Mouse (Mus musculus) MEL (cell line): ENCODE measurements at regions not wholly inside any gene's neighbourhood (a gene's known extent, or its start where the extent isn't known, plus 50 kb on each side); places are given as distances from the start of the nearest gene placed in this dataset.

ENCODE experiments used
- DNase-seq: peaks from one replicate; pipeline ENCODE4 v3.0.0; 2011; ENCODE audit warnings: low read depth, low spot score
- H3K27ac ChIP-seq: 2 replicates; pipeline ENCODE4 v1.5.1; 2012; ENCODE audit warnings: low read depth, mild to moderate bottlenecking, control low read depth, low read length, moderate library complexity; ENCODE audit not compliant: control insufficient read depth
- H3K27me3 ChIP-seq, 2 experiments: fragments of 150-350 bp in 1 of 2; sonication (generic) in 1 of 2; 2 replicates each; pipeline ENCODE4 v1.6.1; 2012; ENCODE audit warnings: low read length in 2 of 2, mild to moderate bottlenecking in 2 of 2, improper control_type of control experiment in 1 of 2, moderate library complexity in 1 of 2; ENCODE audit not compliant: insufficient read depth in 2 of 2, control insufficient read depth in 1 of 2
- H3K36me3 ChIP-seq, 2 experiments: 2 replicates each; pipeline ENCODE4 v1.6.1; 2012 to 2014; ENCODE audit warnings: low read length in 2 of 2, improper control_type of control experiment in 1 of 2, inconsistent platforms in 1 of 2, mild to moderate bottlenecking in 1 of 2; ENCODE audit not compliant: insufficient read depth in 2 of 2, control insufficient read depth in 1 of 2
- H3K4me1 ChIP-seq, 2 experiments: fragments of 150-350 bp in 1 of 2; sonication (generic) in 1 of 2; 2 replicates each; pipeline ENCODE4 v1.6.1; 2012; ENCODE audit warnings: low read length in 2 of 2, improper control_type of control experiment in 1 of 2, mild to moderate bottlenecking in 1 of 2; ENCODE audit not compliant: insufficient read depth in 2 of 2, control insufficient read depth in 1 of 2
- H3K4me3 ChIP-seq, 2 experiments: fragments of 150-350 bp in 1 of 2; sonication (generic) in 1 of 2; 2 replicates each; pipeline ENCODE4 v1.5.1; 2012; ENCODE audit warnings: low read depth in 2 of 2, low read length in 2 of 2, mild to moderate bottlenecking in 2 of 2, moderate library complexity in 2 of 2, control low read depth in 1 of 2, improper control_type of control experiment in 1 of 2; ENCODE audit not compliant: control insufficient read depth in 1 of 2, insufficient read depth in 1 of 2
- H3K79me2 ChIP-seq: 2 replicates; pipeline ENCODE4 v1.6.1; 2012; ENCODE audit warnings: mild to moderate bottlenecking, low read length, moderate library complexity; ENCODE audit not compliant: control insufficient read depth, poor library complexity, insufficient read depth
- H3K9ac ChIP-seq: 2 replicates; pipeline ENCODE4 v1.6.1; 2012; ENCODE audit warnings: low read depth, mild to moderate bottlenecking, control low read depth, low read length, moderate library complexity; ENCODE audit not compliant: control insufficient read depth, poor library complexity, severe bottlenecking
- H3K9me3 ChIP-seq: fragments of 150-350 bp; sonication (generic); replicated peaks from 2 replicates; pipeline ENCODE4 v1.6.1; 2012; ENCODE audit warnings: mild to moderate bottlenecking, low read length, improper control_type of control experiment, moderate library complexity; ENCODE audit not compliant: insufficient read depth
- E2F4 ChIP-seq: IDR thresholded peaks from 2 replicates; pipeline ENCODE4 v1.6.1; 2011; ENCODE audit warnings: low read depth, low read length, improper control_type of control experiment, borderline replicate concordance
- ELF1 ChIP-seq: IDR thresholded peaks from 2 replicates; pipeline ENCODE4 v1.6.1; 2014; ENCODE audit warnings: low read depth, mild to moderate bottlenecking, inconsistent platforms, low read length, improper control_type of control experiment, moderate library complexity
- HCFC1 ChIP-seq: IDR thresholded peaks from 2 replicates; pipeline ENCODE4 v1.6.1; 2012; ENCODE audit warnings: low read depth, mild to moderate bottlenecking, inconsistent platforms, low read length, improper control_type of control experiment, moderate library complexity
- MYB ChIP-seq: IDR thresholded peaks from 2 replicates; pipeline ENCODE4 v1.6.1; 2011; ENCODE audit warnings: mild to moderate bottlenecking, low read depth, low read length, improper control_type of control experiment
- MYC ChIP-seq: IDR thresholded peaks from 2 replicates; pipeline ENCODE4 v1.6.1; 2011; ENCODE audit warnings: low read depth, mild to moderate bottlenecking, low read length, improper control_type of control experiment, moderate library complexity
- NRF1 ChIP-seq: IDR thresholded peaks from 2 replicates; pipeline ENCODE4 v1.6.1; 2014; ENCODE audit warnings: low read depth, mild to moderate bottlenecking, inconsistent platforms, low read length, improper control_type of control experiment, moderate library complexity; ENCODE audit not compliant: poor library complexity, insufficient read depth, severe bottlenecking
- POLR2A ChIP-seq, 2 experiments: IDR thresholded peaks; 2 replicates each; pipeline ENCODE4 v1.6.1; 2011 to 2012; ENCODE audit warnings: low read length in 2 of 2, mild to moderate bottlenecking in 2 of 2, control low read depth in 1 of 2, improper control_type of control experiment in 1 of 2, low read depth in 1 of 2, moderate library complexity in 1 of 2; ENCODE audit not compliant: control insufficient read depth in 1 of 2, insufficient read depth in 1 of 2, poor library complexity in 1 of 2
- POLR2AphosphoS2 ChIP-seq: IDR thresholded peaks from 2 replicates; pipeline ENCODE4 v1.6.1; 2011; ENCODE audit warnings: low read length, improper control_type of control experiment
- RCOR1 ChIP-seq: IDR thresholded peaks from 2 replicates; pipeline ENCODE4 v1.6.1; 2012; ENCODE audit warnings: low read depth, mild to moderate bottlenecking, inconsistent platforms, low read length, improper control_type of control experiment
- SIN3A ChIP-seq: IDR thresholded peaks from 2 replicates; pipeline ENCODE4 v1.6.1; 2012; ENCODE audit warnings: low read length, improper control_type of control experiment, inconsistent platforms
- SMC3 ChIP-seq: IDR thresholded peaks from 2 replicates; pipeline ENCODE4 v1.6.1; 2011; ENCODE audit warnings: low read depth, low read length, improper control_type of control experiment
- USF1 ChIP-seq: IDR thresholded peaks from 2 replicates; pipeline ENCODE4 v1.6.1; 2014; ENCODE audit warnings: low read depth, mild to moderate bottlenecking, inconsistent platforms, low read length, improper control_type of control experiment, moderate library complexity
- ZKSCAN1 ChIP-seq: IDR thresholded peaks from 2 replicates; pipeline ENCODE4 v1.6.1; 2012; ENCODE audit warnings: low read depth, mild to moderate bottlenecking, inconsistent platforms, low read length, improper control_type of control experiment, moderate library complexity

GRCm38 (mm10) chr9:52801801-52802200 lies 122.2 kb upstream of the AI593442 start:
- no peaks in the 10 kb centered on the region for H3K4me1 ChIP-seq
- no peak overlapping the region for H3K4me3 ChIP-seq
- DNase-seq = no peak
- no peak overlapping the region for H3K9ac ChIP-seq
- TF ChIP-seq NRF1 (no peak), HCFC1 (no peak)
- no peak overlapping the region for H3K27ac ChIP-seq
- no peaks in the 10 kb centered on the region for H3K27me3 ChIP-seq
- no peaks in the 10 kb centered on the region for H3K79me2 ChIP-seq
- no peaks in the 10 kb centered on the region for H3K9me3 ChIP-seq
- no peaks in the 10 kb centered on the region for H3K36me3 ChIP-seq

- Histone ChIP-seq H3K27ac (no peak overlapping the region), H3K9ac (no peak overlapping the region), H3K4me1 (no peaks in the 10 kb centered on the region), H3K27me3 (no peaks in the 10 kb centered on the region), H3K79me2 (no peaks in the 10 kb centered on the region), H3K9me3 (no peaks in the 10 kb centered on the region), H3K36me3 (no peaks in the 10 kb centered on the region), H3K4me3 (no peak overlapping the region)
- no peak for DNase-seq
- no peak for TF ChIP-seq MYB
- no peak for TF ChIP-seq RCOR1
Measured at GRCm38 (mm10) chr9:52800476-52800875, 120.9 kb upstream of the AI593442 start.

- Histone ChIP-seq H3K79me2 (no peaks in the 10 kb centered on the region), H3K36me3 (no peaks in the 10 kb centered on the region), H3K9ac (no peak overlapping the region), H3K27me3 (no peaks in the 10 kb centered on the region), H3K4me3 (no peak overlapping the region), H3K27ac (no peak overlapping the region), H3K4me1 (no peaks in the 10 kb centered on the region), H3K9me3 (no peaks in the 10 kb centered on the region)
- TF ChIP-seq SIN3A = no peak
- TF ChIP-seq ELF1 = no peak
- no peak for TF ChIP-seq POLR2AphosphoS2
- no peak for TF ChIP-seq POLR2A (IDR thresholded peaks at IDR 0.05; ENCODE audit: control insufficient read depth in 1 of 2, insufficient read depth in 1 of 2, low read depth in 1 of 2, low read length in 2 of 2, poor library complexity in 1 of 2)
- no peak for TF ChIP-seq USF1
- no peak for TF ChIP-seq ZKSCAN1
- no peak for TF ChIP-seq E2F4
- no peak for DNase-seq
Measured at GRCm38 (mm10) chr9:52792596-52792995, 113.0 kb upstream of the AI593442 start.

GRCm38 (mm10) chr9:52782520-52782919 lies 102.9 kb upstream of the AI593442 start:
- Histone ChIP-seq H3K9ac (no peak overlapping the region), H3K27me3 (no peaks in the 10 kb centered on the region), H3K27ac (no peak overlapping the region), H3K9me3 (no peaks in the 10 kb centered on the region), H3K4me3 (no peak overlapping the region), H3K79me2 (no peaks in the 10 kb centered on the region), H3K4me1 (no peaks in the 10 kb centered on the region), H3K36me3 (no peaks in the 10 kb centered on the region)
- TF ChIP-seq USF1 (no peak), SMC3 (no peak), MYC (no peak)
- no peak for DNase-seq
